In genomic region chr4:144749139-144749538, GRCm38 (mm10) we compare ENCODE assay signal across 28 mouse cellular contexts. TPM values are rescaled to one million over a fixed set of nuclear protein-coding genes. Genes with fewer than 3 reads are reported as not detected.
DNase-seq lines count a peak whose midpoint lies in the region; ATAC-seq and TF ChIP-seq lines count a peak whose summit lies in the region.
"Had no signal": no experiment of that assay in that cellular context is flagged by ENCODE, and none has a peak within 500 bp of the region (broad histone marks: within the 10 kb centered on the region; RNA-seq: fewer than 3 reads in every experiment).

No protein-coding gene starts in this region.

- H3K9me3 ChIP-seq in neural tube, embryonic 13.5 days = no peaks in the 10 kb centered on the region
- H3K9me3 ChIP-seq in neural tube, embryonic 15.5 days (replicated peaks) = no peaks in the 10 kb centered on the region
- no peaks in the 10 kb centered on the region for H3K9me3 ChIP-seq in intestine, postnatal 0 days (ENCODE audit: control insufficient read depth)
- H3K9me3 ChIP-seq in neural tube, embryonic 14.5 days (ENCODE audit: control insufficient read depth, low read length) = no peaks in the 10 kb centered on the region
- H3K9me3 ChIP-seq: G1E; stomach, embryonic 15.5 days had no signal

- no peak overlapping the region for H3K27ac ChIP-seq in neural tube, embryonic 13.5 days (replicated peaks)
- H3K27ac ChIP-seq in neural tube, embryonic 15.5 days (replicated peaks) = no peak overlapping the region
- H3K27ac ChIP-seq in intestine, postnatal 0 days (ENCODE audit: low read depth, low read length) = no peak overlapping the region
- H3K27ac ChIP-seq in neural tube, embryonic 14.5 days (ENCODE audit: low read depth, low read length) = no peak overlapping the region
- H3K27ac ChIP-seq: gastrocnemius, adult 2 months; hindbrain, embryonic 14.5 days; stomach, embryonic 15.5 days had no signal

- WGBS in neural tube, embryonic 13.5 days = 3% methylated on average over 1 of the region's 1 CpGs
- WGBS in neural tube, embryonic 15.5 days = 10% methylated on average over 1 of the region's 1 CpGs
- 0% methylated on average over 1 of the region's 1 CpGs for WGBS in intestine, postnatal 0 days
- WGBS in neural tube, embryonic 14.5 days = 3% methylated on average over 1 of the region's 1 CpGs

- H3K9ac ChIP-seq in neural tube, embryonic 13.5 days = no peak overlapping the region
- no peak overlapping the region for H3K9ac ChIP-seq in neural tube, embryonic 15.5 days (replicated peaks)
- no peak overlapping the region for H3K9ac ChIP-seq in intestine, postnatal 0 days (ENCODE audit: low read depth, low read length)
- no peak overlapping the region for H3K9ac ChIP-seq in neural tube, embryonic 14.5 days (replicated peaks; ENCODE audit: low read depth, low read length)
- H3K9ac ChIP-seq: forebrain, postnatal 0 days; hindbrain, embryonic 14.5 days; stomach, embryonic 15.5 days had no signal

- H3K4me1 ChIP-seq in neural tube, embryonic 13.5 days (replicated peaks) = peaks cover 4% of the 10 kb centered on the region; the same call in 1 of the 2 replicates
- H3K4me1 ChIP-seq in neural tube, embryonic 15.5 days = 0 out of 2 replicates have a peak, but pooled peaks cover 2% of the 10 kb centered on the region
- H3K4me1 ChIP-seq in intestine, postnatal 0 days (replicated peaks; ENCODE audit: control insufficient read depth, insufficient read depth, low read length) = no peaks in the 10 kb centered on the region; the same call in 1 of the 2 replicates
- H3K4me1 ChIP-seq in neural tube, embryonic 14.5 days (ENCODE audit: control insufficient read depth, insufficient read depth, low read length) = no peaks in the 10 kb centered on the region
- H3K4me1 ChIP-seq: stomach, embryonic 15.5 days had no signal

- no peak for TF ChIP-seq CTCF in intestine, postnatal 0 days (IDR thresholded peaks at IDR 0.05; ENCODE audit: low read depth)

- H3K4me2 ChIP-seq in neural tube, embryonic 13.5 days = no peak overlapping the region
- H3K4me2 ChIP-seq in neural tube, embryonic 15.5 days = no peak overlapping the region
- no peak overlapping the region for H3K4me2 ChIP-seq in intestine, postnatal 0 days (replicated peaks; ENCODE audit: low read depth)
- H3K4me2 ChIP-seq in neural tube, embryonic 14.5 days (ENCODE audit: low read depth, low read length) = no peak overlapping the region
- H3K4me2 ChIP-seq: heart, embryonic 11.5 days; hindbrain, embryonic 14.5 days; liver, embryonic 11.5 days; stomach, embryonic 15.5 days had no signal

- peak; percentile 56; the same call in 1 of the 2 replicates for ATAC-seq in neural tube, embryonic 13.5 days (ENCODE audit: low read depth)
- no peak for ATAC-seq in neural tube, embryonic 15.5 days (ENCODE audit: low FRiP score)
- peak; percentile 94 for ATAC-seq in intestine, postnatal 0 days
- peak; percentile 38; the same call in 1 of the 2 replicates for ATAC-seq in neural tube, embryonic 14.5 days (ENCODE audit: low read depth)
- ATAC-seq: activated CD4-positive, CD25-positive, alpha-beta regulatory T cell, adult 4 months; forebrain, postnatal 0 days had no signal

- no peak overlapping the region for H3K4me3 ChIP-seq in neural tube, embryonic 13.5 days
- H3K4me3 ChIP-seq in neural tube, embryonic 15.5 days (replicated peaks) = no peak overlapping the region
- H3K4me3 ChIP-seq in intestine, postnatal 0 days (ENCODE audit: low read depth, low read length) = no peak overlapping the region
- H3K4me3 ChIP-seq in neural tube, embryonic 14.5 days (ENCODE audit: low read depth, low read length) = no peak overlapping the region
- H3K4me3 ChIP-seq: erythroblast, embryonic 14.5 days; gastrocnemius, adult 2 months; stomach, embryonic 15.5 days had no signal

- no peaks in the 10 kb centered on the region for H3K36me3 ChIP-seq in neural tube, embryonic 13.5 days
- no peaks in the 10 kb centered on the region for H3K36me3 ChIP-seq in neural tube, embryonic 15.5 days
- no peaks in the 10 kb centered on the region for H3K36me3 ChIP-seq in intestine, postnatal 0 days (ENCODE audit: control insufficient read depth, insufficient read depth)
- H3K36me3 ChIP-seq in neural tube, embryonic 14.5 days (ENCODE audit: control insufficient read depth, insufficient read depth, low read length) = no peaks in the 10 kb centered on the region
- H3K36me3 ChIP-seq: G1E; stomach, embryonic 15.5 days had no signal

- peak; percentile 18 for DNase-seq in embryo, embryonic 10.5 days (ENCODE audit: low spot score)
- DNase-seq in embryo, embryonic 10 days (ENCODE audit: low spot score) = no peak
- no peak for DNase-seq in right cerebral cortex, postnatal 36 days (ENCODE audit: low spot score in 2 of 2)
- no peak for DNase-seq in urinary bladder, postnatal 14 days (ENCODE audit: low spot score)
- DNase-seq: adrenal gland, postnatal 36 days; cerebellum, adult 2 months; forebrain, postnatal 0 days; gastrocnemius, adult 2 months; heart, postnatal 14 days; kidney, adult 2 months; kidney, postnatal 10 days; layer of hippocampus, postnatal 36 days; lung, adult 18-20 months; spleen, adult 18-20 months had no signal

- no peaks in the 10 kb centered on the region for H3K27me3 ChIP-seq in neural tube, embryonic 13.5 days
- no peaks in the 10 kb centered on the region for H3K27me3 ChIP-seq in neural tube, embryonic 15.5 days (replicated peaks)
- no peaks in the 10 kb centered on the region for H3K27me3 ChIP-seq in intestine, postnatal 0 days (replicated peaks; ENCODE audit: control insufficient read depth, insufficient read depth, low read length)
- H3K27me3 ChIP-seq in neural tube, embryonic 14.5 days (ENCODE audit: control insufficient read depth, insufficient read depth, low read length) = no peaks in the 10 kb centered on the region
- H3K27me3 ChIP-seq: stomach, embryonic 15.5 days had no signal

RNA-seq across cellular contexts. Expression of gene Gm13178, which starts 27.9 kb away (rescaled TPM):
- not detected in 2 replicates for polyA plus RNA-seq in neural tube, embryonic 13.5 days (2015; fragmentation: Nextera tagmentation; extraction: Ambion mirVana)
- polyA plus RNA-seq in neural tube, embryonic 15.5 days (2015; fragmentation: Nextera tagmentation; extraction: Ambion mirVana) = not detected in 2 replicates
- 9.3 and 9.7 TPM in 2 replicates for polyA plus RNA-seq in intestine, postnatal 0 days (2015; fragmentation: Nextera tagmentation; extraction: Ambion mirVana)
- not detected in 2 replicates for polyA plus RNA-seq in neural tube, embryonic 14.5 days (2014; fragmentation: Nextera tagmentation; extraction: Ambion mirVana)
- polyA plus RNA-seq: activated CD4-positive, CD25-positive, alpha-beta regulatory T cell, adult 4 months; cerebellum, adult 2 months; erythroblast, embryonic 14.5 days; forebrain, postnatal 0 days; G1E; heart, embryonic 11.5 days; hindbrain, embryonic 14.5 days; kidney, adult 2 months; liver, embryonic 11.5 days; neural tube, embryonic 11.5 days; stomach, embryonic 15.5 days; thymus, postnatal 0 days; urinary bladder, adult 2 months had no signal

RNA-seq across cellular contexts. Expression of gene Gm438, which starts 37.2 kb away (rescaled TPM):
- polyA plus RNA-seq in neural tube, embryonic 13.5 days (2015; fragmentation: Nextera tagmentation; extraction: Ambion mirVana) = not detected in 2 replicates
- polyA plus RNA-seq in neural tube, embryonic 15.5 days (2015; fragmentation: Nextera tagmentation; extraction: Ambion mirVana) = not detected in 2 replicates
- polyA plus RNA-seq in intestine, postnatal 0 days (2015; fragmentation: Nextera tagmentation; extraction: Ambion mirVana) = 2.5 and 3.2 TPM in 2 replicates
- polyA plus RNA-seq in neural tube, embryonic 14.5 days (2014; fragmentation: Nextera tagmentation; extraction: Ambion mirVana) = not detected in 2 replicates
- polyA plus RNA-seq: activated CD4-positive, CD25-positive, alpha-beta regulatory T cell, adult 4 months; cerebellum, adult 2 months; erythroblast, embryonic 14.5 days; forebrain, postnatal 0 days; G1E; heart, embryonic 11.5 days; hindbrain, embryonic 14.5 days; kidney, adult 2 months; liver, embryonic 11.5 days; neural tube, embryonic 11.5 days; stomach, embryonic 15.5 days; thymus, postnatal 0 days; urinary bladder, adult 2 months had no signal

Comparison
In these comparisons a context has a peak if more than half of its experiments do, and no peak if none do; other contexts are left out.
1. RNA of gene Gm13178, which starts 27.9 kb away (polyA plus RNA-seq): 9.3 to 9.7 TPM in intestine, postnatal 0 days; not detected in neural tube, embryonic 13.5 days, not detected in neural tube, embryonic 15.5 days and not detected in neural tube, embryonic 14.5 days; every median in the first group is over 10 times any median in the second.